Mouse (Mus musculus) cerebellum, adult 2 months (tissue): ENCODE results near the gene Cadm4. TPM values are rescaled to one million over a fixed set of nuclear protein-coding genes. Genes with fewer than 3 reads are reported as not detected.

Experiments used
- DNase-seq, 2 experiments: peaks; one replicate each; pipeline ENCODE4 v3.0.0; 2021
- H3K27ac ChIP-seq: fragments of 200-500 bp; 2 replicates; pipeline ENCODE4 v1.5.1; 2012; ENCODE audit warnings: low read length, control low read depth, inconsistent platforms; ENCODE audit not compliant: insufficient read depth
- H3K27me3 ChIP-seq: fragments of 200-500 bp; 2 replicates; pipeline ENCODE4 v1.6.1; 2012; ENCODE audit warnings: inconsistent platforms, mild to moderate bottlenecking, low read length, moderate library complexity; ENCODE audit not compliant: control insufficient read depth, insufficient read depth
- H3K4me1 ChIP-seq: fragments of 200-500 bp; 2 replicates; pipeline ENCODE4 v1.6.1; 2011; ENCODE audit warnings: low read length; ENCODE audit not compliant: control insufficient read depth, insufficient read depth
- H3K4me3 ChIP-seq: fragments of 200-500 bp; replicated peaks from 2 replicates; pipeline ENCODE3; 2011; ENCODE audit warnings: mild to moderate bottlenecking, low read depth, low read length, control low read depth; ENCODE audit not compliant: insufficient read depth
- CTCF ChIP-seq: fragments of 200-500 bp; IDR thresholded peaks from 2 replicates; pipeline ENCODE4 v1.5.1; 2011; ENCODE audit warnings: low read depth, mild to moderate bottlenecking, control low read depth, low read length, moderate library complexity, borderline replicate concordance; ENCODE audit not compliant: insufficient read depth
- POLR2A ChIP-seq: fragments of 200-500 bp; IDR thresholded peaks from 2 replicates; pipeline ENCODE4 v1.6.1; 2011; ENCODE audit warnings: low read length, control low read depth, borderline replicate concordance; ENCODE audit not compliant: insufficient read depth
- WGBS: fragments of 180-500 bp; shearing (Covaris S2); methylation state at CpG from one replicate; pipeline ENCODE4 v1.1.7; 2018; 5-methylcytosine and 5-hydroxymethylcytosine counted together
- polyA plus RNA-seq: library from polyadenylated mRNA; depleted of rRNA; stranded (reverse); fragments of >200 nt; gene quantifications from 2 replicates; pipeline ENCODE4 v1.2.3, GENCODE M21; 2012

The Cadm4 gene
- polyA plus RNA-seq, 1 experiment = 312 TPM

GRCm38 (mm10) chr7:24459843-24460242 lies 22.0 kb upstream of the Cadm4 start:
- Histone ChIP-seq H3K27ac (no peak overlapping the region), H3K4me1 (no peaks in the 10 kb centered on the region), H3K27me3 (no peaks in the 10 kb centered on the region), H3K4me3 (no peak overlapping the region)
- TF ChIP-seq CTCF (no peak), POLR2A (no peak)
- no peak for DNase-seq
- 51% methylated on average over 3 of the region's 3 CpGs for WGBS

- no peak overlapping the region for H3K4me3 ChIP-seq
- WGBS = 51% methylated on average over 14 of the region's 14 CpGs
- TF ChIP-seq CTCF (no peak), POLR2A (no peak)
- no peaks in the 10 kb centered on the region for H3K4me1 ChIP-seq
- DNase-seq = no peak
- H3K27me3 ChIP-seq = no peaks in the 10 kb centered on the region
- no peak overlapping the region for H3K27ac ChIP-seq
Observed at GRCm38 (mm10) chr7:24461376-24462051, 20.3 kb upstream of the Cadm4 start.

GRCm38 (mm10) chr7:24462388-24463319 lies 19.2 kb upstream of the Cadm4 start, which contains the start of gene Plaur:
TSS of gene Plaur (plus strand) at chr7:24462484.
- Histone ChIP-seq H3K4me1 (no peaks in the 10 kb centered on the region), H3K27ac (no peak within 1 kb of the TSS; the same call in 1 of the 2 replicates), H3K27me3 (no peaks in the 10 kb centered on the region), H3K4me3 (no peak within 1 kb of the TSS)
- DNase-seq = no peak
- TF ChIP-seq POLR2A (no peak), CTCF (no peak)
- 8% methylated on average over 27 of the region's 27 CpGs for WGBS

DNA sequence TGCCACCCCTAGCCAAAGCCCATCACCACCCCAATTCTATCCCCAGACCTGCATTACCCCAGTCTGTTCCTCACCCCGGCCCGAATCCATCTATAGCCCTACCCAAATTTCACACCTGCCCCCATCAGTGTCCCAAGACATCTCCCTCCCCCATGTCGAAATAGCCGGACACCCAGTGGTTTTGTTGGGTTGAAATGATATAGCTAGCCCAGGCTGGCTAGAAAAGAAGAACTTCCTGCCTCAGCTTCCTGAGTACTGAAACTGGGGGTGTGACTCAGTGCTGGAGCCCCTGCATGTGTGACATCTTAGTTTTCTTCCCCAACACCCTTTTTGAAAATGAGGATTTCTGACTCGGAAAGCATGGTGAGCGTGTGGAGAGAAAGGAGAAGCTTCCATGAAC lies 15.0 kb upstream of the Cadm4 start:
- Histone ChIP-seq H3K4me1 (peaks cover 3% of the 10 kb centered on the region; the same call in 1 of the 2 replicates), H3K27ac (no peak overlapping the region), H3K4me3 (no peak overlapping the region), H3K27me3 (no peaks in the 10 kb centered on the region)
- no peak for TF ChIP-seq CTCF
- TF ChIP-seq POLR2A = no peak
- DNase-seq = no peak
- 93% methylated on average over 6 of the region's 6 CpGs for WGBS

DNA sequence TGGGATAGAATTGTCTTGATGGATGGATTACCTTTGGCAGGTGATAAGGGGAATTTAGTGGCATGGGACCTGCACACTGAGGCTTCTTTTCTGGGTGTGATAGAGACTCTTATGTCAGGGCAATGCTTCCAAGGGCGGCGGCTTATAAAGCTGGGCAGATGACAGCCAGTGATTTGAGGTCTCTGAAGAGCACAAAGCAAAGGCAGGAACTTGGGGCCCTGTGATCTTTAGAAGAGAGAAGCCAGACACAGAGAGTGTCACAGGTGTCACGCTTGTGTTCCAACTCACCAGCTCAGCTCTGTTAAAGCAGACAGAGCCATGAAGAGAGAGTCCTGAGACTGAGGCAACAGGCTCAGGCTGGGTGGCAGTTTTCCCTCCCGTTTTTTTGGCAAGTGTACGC lies 13.9 kb upstream of the Cadm4 start:
- H3K4me3 ChIP-seq = no peak overlapping the region
- 75% methylated on average over 5 of the region's 5 CpGs for WGBS
- no peak for DNase-seq
- peaks cover 8% of the 10 kb centered on the region; the same call in 1 of the 2 replicates for H3K4me1 ChIP-seq
- no peaks in the 10 kb centered on the region for H3K27me3 ChIP-seq
- no peak overlapping the region for H3K27ac ChIP-seq
- TF ChIP-seq POLR2A (no peak), CTCF (no peak)

- no peak overlapping the region for H3K4me3 ChIP-seq
- TF ChIP-seq CTCF = peak; percentile 15; the same call in 1 of the 2 replicates
- no peak for TF ChIP-seq POLR2A
- no peak for DNase-seq
Observed at GRCm38 (mm10) chr7:24469126-24469525, 12.7 kb upstream of the Cadm4 start.

DNA sequence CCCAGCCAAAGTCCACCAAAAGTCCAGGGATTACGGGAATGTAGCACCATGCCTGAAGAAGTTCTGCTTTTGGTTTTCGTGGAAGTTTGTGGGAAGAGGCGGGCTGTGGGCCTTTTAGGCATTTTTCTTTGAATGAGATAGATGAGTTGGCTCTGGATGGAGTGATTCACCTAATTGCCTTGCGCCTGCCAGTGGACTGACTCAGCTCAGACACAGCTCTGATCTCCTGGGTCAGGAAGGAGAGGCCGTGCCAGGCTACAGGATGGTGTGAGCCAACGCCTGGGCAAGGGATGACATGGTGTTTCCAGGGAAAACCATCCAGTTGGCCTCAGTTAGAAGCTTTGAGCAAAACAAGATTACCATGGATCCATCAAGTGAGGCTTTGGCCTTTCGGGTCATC lies 11.5 kb upstream of the Cadm4 start:
- TF ChIP-seq POLR2A (no peak), CTCF (no peak)
- WGBS = 23% methylated on average over 7 of the region's 7 CpGs

More at GRCm38 (mm10) chr7:24469126-24469525, 12.7 kb upstream of the Cadm4 start:
- H3K27ac ChIP-seq = no peak overlapping the region
- H3K27me3 ChIP-seq = no peaks in the 10 kb centered on the region
- WGBS = 82% methylated on average over 3 of the region's 3 CpGs
- peaks cover 9% of the 10 kb centered on the region for H3K4me1 ChIP-seq

More for the DNA sequence above, 11.5 kb upstream of the Cadm4 start:
- Histone ChIP-seq H3K27ac (no peak overlapping the region), H3K4me3 (no peak overlapping the region), H3K27me3 (no peaks in the 10 kb centered on the region), H3K4me1 (peaks cover 17% of the 10 kb centered on the region)
- DNase-seq = peak; percentile 73 to 89
